Mouse (Mus musculus) kidney, adult 11 months (tissue): ENCODE measurements around the gene Dnajc16.
A peak's percentile ranks its signal among the peaks of the same experiment; 100 is the strongest.

ENCODE experiments used
- DNase-seq: peaks from one replicate; pipeline ENCODE4 v3.0.0; 2022

The Dnajc16 gene

DNA sequence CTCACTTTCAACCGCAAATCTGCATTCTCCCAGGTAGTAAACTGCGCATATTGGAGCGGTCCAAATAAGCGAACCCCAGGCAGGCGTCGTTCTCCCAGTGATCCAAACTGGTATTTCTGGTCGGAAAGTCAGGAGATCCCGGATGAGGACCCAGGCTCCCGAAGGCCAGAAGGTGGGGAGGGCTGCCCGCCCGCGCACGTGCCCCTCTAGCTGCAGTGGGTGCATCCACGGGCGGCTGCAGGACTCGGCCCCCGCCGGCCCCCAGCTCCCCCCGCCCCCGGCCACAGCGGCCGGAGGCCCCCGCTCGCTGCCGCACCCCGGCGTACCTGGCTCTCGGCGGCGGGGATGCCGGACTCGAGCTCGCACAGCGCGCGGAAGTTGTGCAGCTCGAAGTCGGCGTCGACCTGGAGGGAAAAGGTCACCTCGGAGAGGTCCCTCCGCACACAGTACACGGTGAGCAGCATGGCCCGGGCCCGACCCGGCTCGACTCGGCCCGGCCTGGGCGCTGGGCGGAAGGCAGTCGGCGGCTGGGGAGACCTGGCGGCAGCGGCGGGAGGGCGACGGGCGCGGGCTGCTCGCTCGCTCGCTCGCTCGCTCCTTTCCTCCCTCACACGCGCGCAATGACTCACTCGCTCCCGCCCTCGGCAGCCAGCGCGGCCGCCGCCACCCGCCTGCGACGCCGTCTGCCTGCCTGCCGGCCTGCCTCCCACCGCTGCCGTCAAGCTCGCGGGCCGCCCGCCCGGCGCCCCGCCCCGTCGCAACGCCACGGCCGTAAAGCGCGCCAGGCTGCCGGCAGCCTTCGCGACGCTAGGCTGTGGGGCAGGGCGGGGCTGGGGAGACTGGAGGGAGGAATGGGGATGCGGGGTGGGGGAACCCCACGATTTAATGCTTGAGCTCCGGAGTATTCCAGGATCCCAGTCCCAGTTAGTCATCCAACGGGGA lies 67.7 kb downstream of the Dnajc16 start, which contains the start of gene Ddi2:
Gene Ddi2 (minus strand): TSS at position 689 of the 942 bp plus-strand sequence.
- peak; percentile 83 for DNase-seq

DNA sequence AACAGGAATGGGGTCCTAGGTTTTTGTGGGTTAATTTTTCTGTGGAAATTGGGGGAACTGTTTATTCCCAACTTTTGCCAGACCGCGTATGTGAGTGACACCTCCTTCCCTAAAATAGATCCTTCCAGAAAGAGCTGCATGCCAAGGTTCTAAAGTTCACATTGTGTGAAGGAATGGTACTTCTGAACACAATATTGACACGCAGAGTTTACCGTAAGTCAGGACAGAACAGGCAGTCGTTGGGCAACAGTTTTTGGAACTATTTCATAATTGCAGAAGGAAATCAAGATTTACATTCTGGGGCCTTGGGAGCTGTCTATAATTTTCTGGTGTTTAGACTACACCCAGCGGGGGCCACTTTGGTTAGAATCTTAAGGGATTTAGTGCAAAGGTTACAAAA lies 68.8 kb downstream of the Dnajc16 start:
- no peak for DNase-seq

DNA sequence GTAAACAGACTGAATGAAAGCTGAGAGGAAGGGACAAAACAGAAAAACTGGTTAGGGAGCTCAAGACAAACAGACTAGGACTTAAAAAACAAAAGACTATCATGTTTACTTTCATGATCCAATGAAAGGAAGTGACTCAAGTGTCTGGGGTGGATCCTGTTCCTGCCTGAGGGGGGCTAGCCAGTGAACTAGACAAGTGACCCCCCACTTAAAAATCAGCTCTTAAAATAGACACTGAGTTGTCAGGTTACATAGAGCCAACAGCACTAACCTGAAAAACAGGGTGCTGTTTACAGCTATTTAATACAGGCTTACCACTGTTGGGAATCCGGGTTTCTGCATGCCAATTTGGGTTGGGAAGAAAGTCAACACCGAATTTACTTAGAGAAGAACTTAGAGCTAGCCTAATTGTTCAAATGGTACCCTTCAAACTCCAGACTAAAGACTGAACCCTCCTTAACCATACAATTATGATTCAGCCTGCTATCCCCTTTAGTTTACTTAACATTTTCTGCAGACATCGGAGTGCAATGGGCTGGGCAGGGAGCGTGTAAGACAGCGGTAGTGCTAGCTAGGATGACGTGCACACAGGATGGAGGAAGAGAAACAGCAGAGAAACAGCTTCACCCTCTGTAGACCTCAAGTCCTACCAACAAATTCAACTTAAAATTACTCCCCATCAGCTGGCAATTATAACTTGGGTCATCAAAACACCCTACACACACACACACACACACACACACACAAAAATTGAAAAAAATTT lies 69.8 kb downstream of the Dnajc16 start:
- no peak for DNase-seq

DNA sequence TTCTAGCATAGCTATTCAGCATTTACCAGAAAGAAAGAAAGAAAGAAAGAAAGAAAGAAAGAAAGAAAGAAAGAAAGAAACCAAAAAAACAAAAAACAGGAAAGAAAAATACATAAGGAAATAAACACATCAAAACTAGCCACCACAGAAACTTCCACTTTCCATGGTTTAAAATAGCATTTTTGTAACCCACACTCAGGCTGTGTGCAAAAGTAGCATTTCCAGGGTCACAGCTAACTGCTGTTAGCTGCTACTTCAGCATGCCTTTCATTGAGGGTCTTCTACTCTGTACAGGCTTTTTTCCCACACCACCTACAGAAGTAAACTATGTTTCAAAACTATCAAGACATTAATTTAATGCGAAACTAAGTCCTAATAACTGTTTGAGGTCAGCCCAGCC lies 71.4 kb downstream of the Dnajc16 start:
- DNase-seq, result no peak

GRCm38 (mm10) chr4:141717633-141718032 lies 73.1 kb downstream of the Dnajc16 start:
- no peak for DNase-seq

DNA sequence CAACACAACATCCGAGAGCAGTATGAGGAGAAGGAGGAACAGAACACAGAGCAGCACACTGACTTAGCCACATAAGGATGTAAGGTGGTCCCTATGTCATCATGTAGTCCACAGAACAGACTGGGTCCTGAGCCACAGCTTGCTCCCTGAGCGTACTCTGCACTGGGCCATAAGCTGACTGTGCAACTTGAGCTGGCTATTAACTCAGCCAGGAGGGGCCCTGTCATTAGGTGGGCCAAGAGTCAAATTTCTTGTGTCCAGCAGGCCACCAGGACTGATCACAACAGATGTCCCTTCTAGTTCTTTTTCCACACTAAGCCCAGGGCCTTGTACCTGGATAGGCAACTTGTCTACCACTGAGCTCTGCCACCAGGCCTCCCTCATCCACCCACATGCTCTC lies 75.7 kb downstream of the Dnajc16 start:
- no peak for DNase-seq

- no peak for DNase-seq
Observed at GRCm38 (mm10) chr4:141713598-141714142, 77.1 kb downstream of the Dnajc16 start.

DNA sequence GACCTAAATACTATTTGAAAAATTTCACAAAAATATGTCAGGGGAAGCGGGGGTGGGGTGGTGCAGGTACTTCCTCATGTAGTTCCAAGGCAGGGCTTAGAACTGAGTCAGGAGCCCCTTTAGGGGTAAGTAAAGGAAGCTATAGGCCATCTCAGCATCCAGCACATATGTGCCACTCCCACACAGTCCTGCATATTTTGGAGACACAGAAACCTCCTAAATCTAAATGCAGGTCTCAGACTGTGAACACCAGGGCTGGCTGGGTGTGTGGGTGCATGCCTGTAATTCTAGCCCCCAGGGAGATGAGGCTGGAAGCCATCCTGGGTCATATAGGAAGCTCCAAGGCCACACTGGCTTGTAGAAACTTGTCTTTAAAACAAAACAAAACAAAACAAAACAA lies 79.5 kb downstream of the Dnajc16 start:
- DNase-seq, result no peak
